Mouse (Mus musculus) stomach, embryonic 14.5 days (tissue): ENCODE data around the gene a. TPM values are rescaled to one million over a fixed set of nuclear protein-coding genes. Genes with fewer than 3 reads are reported as not detected.
"Not testable (repeated sequence)": the region's sequence is repeated elsewhere in the genome, so short reads cannot be mapped to it uniquely, and the experiment has no call there.

Experiments used
- ATAC-seq: fragments of 200-750 bp; cut with Nextera tagmentation; 2 replicates; pipeline ENCODE4 v1.8.0; 2017; ENCODE audit warnings: low read depth, moderate TSS enrichment; ENCODE audit not compliant: insufficient number of reproducible peaks, insufficient read depth, low FRiP score
- H3K27ac ChIP-seq: fragments of 300-500 bp; sonication (generic); 2 replicates; pipeline ENCODE4 v1.5.1; 2014; ENCODE audit warnings: mild to moderate bottlenecking, low read length, moderate library complexity, mixed read lengths
- H3K27me3 ChIP-seq: fragments of 300-500 bp; sonication (generic); 2 replicates; pipeline ENCODE4 v1.6.1; 2014; ENCODE audit warnings: low read length, control low read depth, mixed read lengths; ENCODE audit not compliant: control insufficient read depth, insufficient read depth
- H3K36me3 ChIP-seq: fragments of 300-500 bp; sonication (generic); 2 replicates; pipeline ENCODE4 v1.6.1; 2014; ENCODE audit warnings: mild to moderate bottlenecking, control low read depth, low read length, moderate library complexity, mixed read lengths; ENCODE audit not compliant: control insufficient read depth, insufficient read depth
- H3K4me1 ChIP-seq: fragments of 300-500 bp; sonication (generic); 2 replicates; pipeline ENCODE4 v1.6.1; 2014; ENCODE audit warnings: low read length, control low read depth, mixed read lengths; ENCODE audit not compliant: control insufficient read depth, insufficient read depth
- H3K4me2 ChIP-seq: fragments of 300-500 bp; sonication (generic); replicated peaks from 2 replicates; pipeline ENCODE4 v1.6.1; 2014; ENCODE audit warnings: low read depth, low read length, control low read depth
- H3K4me3 ChIP-seq: fragments of 300-500 bp; sonication (generic); 2 replicates; pipeline ENCODE4 v1.5.1; 2014; ENCODE audit warnings: low read depth, low read length, control low read depth
- H3K9ac ChIP-seq: fragments of 300-500 bp; sonication (generic); replicated peaks from 2 replicates; pipeline ENCODE4 v1.6.1; 2014; ENCODE audit warnings: low read depth, mild to moderate bottlenecking, control low read depth, low read length, moderate library complexity, mixed read lengths
- H3K9me3 ChIP-seq: fragments of 300-500 bp; sonication (generic); 2 replicates; pipeline ENCODE4 v1.6.1; 2016; ENCODE audit warnings: low read depth, low read length, control low read depth; ENCODE audit not compliant: control insufficient read depth
- WGBS: fragments of 180-500 bp; shearing (Covaris S2); extraction: QIAGEN DNeasy Blood & Tissue Kit; methylation state at CpG from one replicate; pipeline ENCODE4 v1.1.7; 2014; 5-methylcytosine and 5-hydroxymethylcytosine counted together
- polyA plus RNA-seq: library from polyadenylated mRNA; unstranded; fragments of >200 nt; fragmentation: Nextera tagmentation; extraction: Ambion mirVana; gene quantifications from 2 replicates; pipeline ENCODE4 v1.2.1, GENCODE M21; 2014

The a gene
- polyA plus RNA-seq, 1 experiment from 2014 or later = not detected

GRCm38 (mm10) chr2:154969740-154970397, 178.7 kb downstream of the a start:
- not testable (repeated sequence) for H3K36me3 ChIP-seq, H3K4me2 ChIP-seq, ATAC-seq, H3K4me1 ChIP-seq, H3K27me3 ChIP-seq, H3K4me3 ChIP-seq, H3K9me3 ChIP-seq, H3K27ac ChIP-seq, H3K9ac ChIP-seq
- 62% methylated on average over 14 of the region's 14 CpGs for WGBS

- Histone ChIP-seq H3K27me3 (no peaks in the 10 kb centered on the region), H3K4me2 (peak overlapping the region; percentile 22), H3K9ac (no peak overlapping the region), H3K4me1 (0 out of 2 replicates have a peak, but pooled peaks cover 9% of the 10 kb centered on the region), H3K9me3 (no peaks in the 10 kb centered on the region), H3K36me3 (no peaks in the 10 kb centered on the region), H3K27ac (peak overlapping the region; percentile 59; the same call in 1 of the 2 replicates), H3K4me3 (no peak overlapping the region)
- 31% methylated on average over 18 of the region's 18 CpGs for WGBS
- peak; percentile 76 for ATAC-seq
These were observed 180.9 kb downstream of the a start for GRCm38 (mm10) chr2:154971919-154972692.

- Histone ChIP-seq H3K36me3 (no peaks in the 10 kb centered on the region), H3K4me3 (no peak overlapping the region), H3K9me3 (no peaks in the 10 kb centered on the region), H3K27ac (no peak overlapping the region), H3K9ac (no peak overlapping the region), H3K27me3 (no peaks in the 10 kb centered on the region), H3K4me1 (0 out of 2 replicates have a peak, but pooled peaks cover 7% of the 10 kb centered on the region), H3K4me2 (no peak overlapping the region)
- 59% methylated on average over 5 of the region's 5 CpGs for WGBS
- ATAC-seq = no peak
These were observed 181.8 kb downstream of the a start for GRCm38 (mm10) chr2:154972981-154973380.

GRCm38 (mm10) chr2:154986609-154987008, 195.4 kb downstream of the a start:
- H3K36me3 ChIP-seq = no peaks in the 10 kb centered on the region
- no peaks in the 10 kb centered on the region for H3K9me3 ChIP-seq
- no peaks in the 10 kb centered on the region for H3K4me1 ChIP-seq
- H3K27ac ChIP-seq = no peak overlapping the region
- H3K4me3 ChIP-seq = no peak overlapping the region
- ATAC-seq = no peak
- H3K9ac ChIP-seq = no peak overlapping the region
- WGBS = 64% methylated on average over 1 of the region's 1 CpGs
- no peak overlapping the region for H3K4me2 ChIP-seq
- no peaks in the 10 kb centered on the region for H3K27me3 ChIP-seq

- H3K27ac ChIP-seq = no peak overlapping the region
- 77% methylated on average over 8 of the region's 8 CpGs for WGBS
- no peaks in the 10 kb centered on the region for H3K4me1 ChIP-seq
- no peak overlapping the region for H3K4me3 ChIP-seq
- H3K27me3 ChIP-seq = no peaks in the 10 kb centered on the region
- no peak overlapping the region for H3K4me2 ChIP-seq
- ATAC-seq = no peak
- H3K9ac ChIP-seq = no peak overlapping the region
- no peaks in the 10 kb centered on the region for H3K36me3 ChIP-seq
- no peaks in the 10 kb centered on the region for H3K9me3 ChIP-seq
These were observed 200.2 kb downstream of the a start for GRCm38 (mm10) chr2:154991411-154991810.

GRCm38 (mm10) chr2:154992083-154992482, 200.9 kb downstream of the a start:
- 83% methylated on average over 5 of the region's 5 CpGs for WGBS
- Histone ChIP-seq H3K9me3 (no peaks in the 10 kb centered on the region), H3K4me3 (no peak overlapping the region), H3K36me3 (no peaks in the 10 kb centered on the region), H3K9ac (no peak overlapping the region), H3K4me1 (no peaks in the 10 kb centered on the region), H3K27me3 (no peaks in the 10 kb centered on the region), H3K27ac (no peak overlapping the region), H3K4me2 (no peak overlapping the region)
- no peak for ATAC-seq

GRCm38 (mm10) chr2:155005491-155005890, 214.3 kb downstream of the a start:
- Histone ChIP-seq H3K9ac (no peak overlapping the region), H3K27me3 (no peaks in the 10 kb centered on the region), H3K4me2 (no peak overlapping the region), H3K4me3 (no peak overlapping the region), H3K4me1 (no peaks in the 10 kb centered on the region), H3K9me3 (no peaks in the 10 kb centered on the region), H3K36me3 (no peaks in the 10 kb centered on the region), H3K27ac (no peak overlapping the region)
- ATAC-seq = no peak
- WGBS = 90% methylated on average over 11 of the region's 11 CpGs

DNA sequence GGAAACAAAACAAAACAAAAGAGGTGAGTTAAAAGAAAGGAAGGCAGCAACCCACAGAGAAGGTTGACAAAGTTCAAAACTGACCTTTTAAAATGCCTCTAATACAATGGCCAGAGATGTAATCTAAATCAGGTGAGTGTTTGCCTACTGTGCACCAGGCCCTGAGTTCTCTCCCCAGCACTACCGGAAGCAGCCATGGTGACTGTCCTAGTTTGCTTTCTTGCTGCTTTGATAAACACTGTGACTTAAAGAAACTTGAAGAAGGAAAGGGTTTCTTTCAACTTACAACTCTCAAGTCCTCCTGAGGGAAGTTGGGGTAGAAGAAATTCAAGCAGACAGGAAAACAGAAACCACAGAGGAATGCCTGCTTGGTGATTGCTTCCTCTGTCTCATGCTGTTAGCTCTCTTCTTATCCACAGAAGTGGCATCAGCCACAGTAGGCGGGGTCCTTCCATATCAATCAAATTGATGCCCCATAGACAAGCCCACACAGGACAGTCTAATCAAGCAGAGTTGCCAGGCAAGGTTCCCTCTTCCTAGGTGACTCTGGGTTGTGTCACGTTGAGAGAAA, 220.0 kb downstream of the a start:
- Histone ChIP-seq H3K4me3 (no peak overlapping the region), H3K36me3 (no peaks in the 10 kb centered on the region), H3K9me3 (no peaks in the 10 kb centered on the region), H3K4me1 (no peaks in the 10 kb centered on the region), H3K27ac (no peak overlapping the region), H3K27me3 (no peaks in the 10 kb centered on the region), H3K9ac (no peak overlapping the region), H3K4me2 (no peak overlapping the region)
- 30% methylated on average over 3 of the region's 3 CpGs for WGBS
- ATAC-seq = no peak
